Mouse (Mus musculus) stomach, postnatal 0 days (tissue): ENCODE data around the gene Slc9a9. TPM values are rescaled to one million over a fixed set of nuclear protein-coding genes. Genes with fewer than 3 reads are reported as not detected.
A peak's percentile ranks its signal among the peaks of the same experiment; 100 is the strongest.

Experiments
- ATAC-seq: fragments of 200-750 bp; cut with Nextera tagmentation; 2 replicates; pipeline ENCODE4 v1.8.0; 2017; ENCODE audit not compliant: low FRiP score, low TSS enrichment
- DNase-seq: peaks from one replicate; pipeline ENCODE4 v3.0.0-alpha.2; 2016; ENCODE audit warnings: low spot score
- H3K27ac ChIP-seq: fragments of 300-500 bp; sonication (generic); replicated peaks from 2 replicates; pipeline ENCODE4 v1.5.1; 2014; ENCODE audit warnings: mild to moderate bottlenecking, control low read depth
- H3K27me3 ChIP-seq: fragments of 300-500 bp; sonication (generic); 2 replicates; pipeline ENCODE4 v1.6.1; 2014; ENCODE audit warnings: low read length; ENCODE audit not compliant: control insufficient read depth, insufficient read depth
- H3K36me3 ChIP-seq: fragments of 300-500 bp; sonication (generic); 2 replicates; pipeline ENCODE4 v1.6.1; 2014; ENCODE audit warnings: low read length, mixed read lengths; ENCODE audit not compliant: control insufficient read depth, insufficient read depth
- H3K4me1 ChIP-seq: fragments of 300-500 bp; sonication (generic); replicated peaks from 2 replicates; pipeline ENCODE4 v1.6.1; 2014; ENCODE audit warnings: antibody characterized with exemption; ENCODE audit not compliant: control insufficient read depth, insufficient read depth
- H3K4me2 ChIP-seq: fragments of 300-500 bp; sonication (generic); replicated peaks from 2 replicates; pipeline ENCODE4 v1.6.1; 2014; ENCODE audit warnings: low read depth, mild to moderate bottlenecking, control low read depth, moderate library complexity
- H3K4me3 ChIP-seq: fragments of 300-500 bp; sonication (generic); 2 replicates; pipeline ENCODE4 v1.5.1; 2014; ENCODE audit warnings: low read depth, low read length, control low read depth
- H3K9ac ChIP-seq: fragments of 300-500 bp; sonication (generic); 2 replicates; pipeline ENCODE4 v1.6.1; 2014; ENCODE audit warnings: mild to moderate bottlenecking, low read length, control low read depth, mixed read lengths
- H3K9me3 ChIP-seq: fragments of 300-500 bp; sonication (generic); 2 replicates; pipeline ENCODE4 v1.6.1; 2016; ENCODE audit warnings: low read length; ENCODE audit not compliant: control insufficient read depth
- CTCF ChIP-seq: IDR thresholded peaks from 2 replicates; pipeline ENCODE4 v1.5.1; 2016; ENCODE audit warnings: antibody characterized with exemption, low read depth, mild to moderate bottlenecking, moderate library complexity
- EP300 ChIP-seq: optimal IDR thresholded peaks from 2 replicates; pipeline ENCODE3; 2016; ENCODE audit warnings: antibody characterized with exemption
- WGBS: fragments of 180-500 bp; shearing (Covaris S2); extraction: QIAGEN DNeasy Blood & Tissue Kit; methylation state at CpG from one replicate; pipeline ENCODE4 v1.1.7; 2014; 5-methylcytosine and 5-hydroxymethylcytosine counted together
- polyA plus RNA-seq: library from polyadenylated mRNA; unstranded; fragments of >200 nt; fragmentation: Nextera tagmentation; extraction: Ambion mirVana; gene quantifications from 2 replicates; pipeline ENCODE4 v1.2.1, GENCODE M21; 2015

Gene Slc9a9
- polyA plus RNA-seq, 1 experiment from 2014 or later = 3.4 TPM

DNA sequence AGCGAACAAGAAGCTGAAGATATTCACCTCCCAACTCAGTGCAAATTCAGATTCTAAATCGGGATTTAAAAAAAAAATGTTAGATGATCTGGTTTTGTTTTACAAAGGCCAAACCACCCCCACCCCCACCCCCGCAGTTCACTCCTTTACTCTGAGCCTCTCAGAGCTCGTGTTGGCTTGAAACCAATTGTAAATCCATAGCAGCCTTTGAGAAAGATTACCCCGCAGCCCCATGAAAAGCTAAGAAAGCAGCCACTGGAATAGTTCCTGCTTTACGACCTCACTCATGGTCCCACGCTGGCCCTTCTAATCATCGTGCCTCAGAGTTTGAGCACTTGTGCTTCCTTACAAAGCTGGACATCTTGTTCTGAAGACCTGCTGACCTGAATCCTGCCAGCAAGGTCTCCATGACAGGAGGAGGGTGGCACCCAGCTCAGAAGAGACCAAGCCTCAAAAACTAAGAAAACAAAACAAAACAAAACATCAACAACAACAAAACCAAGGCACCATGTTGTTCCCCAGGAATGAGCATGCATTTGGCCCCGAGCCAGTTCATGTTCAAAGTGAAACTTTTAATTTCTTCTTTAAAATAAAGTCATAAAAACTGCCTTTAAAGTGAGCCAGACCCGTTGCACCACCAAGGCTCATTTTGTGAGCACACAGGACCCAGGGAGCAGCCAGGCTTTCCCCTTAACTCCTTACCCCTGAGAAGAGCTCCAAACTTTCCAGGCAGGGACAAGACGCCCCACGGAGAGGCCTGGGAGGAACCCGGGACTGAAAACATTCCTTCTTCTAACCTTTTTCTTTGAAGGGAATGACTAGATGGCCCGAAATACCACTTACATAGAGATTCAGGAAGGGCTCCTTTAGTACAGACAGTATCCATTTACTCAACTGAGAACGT, 516.9 kb downstream of the Slc9a9 start:
- no peaks in the 10 kb centered on the region for H3K36me3 ChIP-seq
- H3K9me3 ChIP-seq = no peaks in the 10 kb centered on the region
- no peak overlapping the region for H3K4me3 ChIP-seq
- H3K4me2 ChIP-seq = no peak overlapping the region
- no peak overlapping the region for H3K27ac ChIP-seq
- DNase-seq (no peak), ATAC-seq (no peak)
- no peaks in the 10 kb centered on the region for H3K27me3 ChIP-seq
- 0 out of 2 replicates have a peak, but pooled peaks cover 4% of the 10 kb centered on the region for H3K4me1 ChIP-seq
- no peak for TF ChIP-seq EP300
- no peak for TF ChIP-seq CTCF
- no peak overlapping the region for H3K9ac ChIP-seq
- WGBS = 41% methylated on average over 15 of the region's 15 CpGs

DNA sequence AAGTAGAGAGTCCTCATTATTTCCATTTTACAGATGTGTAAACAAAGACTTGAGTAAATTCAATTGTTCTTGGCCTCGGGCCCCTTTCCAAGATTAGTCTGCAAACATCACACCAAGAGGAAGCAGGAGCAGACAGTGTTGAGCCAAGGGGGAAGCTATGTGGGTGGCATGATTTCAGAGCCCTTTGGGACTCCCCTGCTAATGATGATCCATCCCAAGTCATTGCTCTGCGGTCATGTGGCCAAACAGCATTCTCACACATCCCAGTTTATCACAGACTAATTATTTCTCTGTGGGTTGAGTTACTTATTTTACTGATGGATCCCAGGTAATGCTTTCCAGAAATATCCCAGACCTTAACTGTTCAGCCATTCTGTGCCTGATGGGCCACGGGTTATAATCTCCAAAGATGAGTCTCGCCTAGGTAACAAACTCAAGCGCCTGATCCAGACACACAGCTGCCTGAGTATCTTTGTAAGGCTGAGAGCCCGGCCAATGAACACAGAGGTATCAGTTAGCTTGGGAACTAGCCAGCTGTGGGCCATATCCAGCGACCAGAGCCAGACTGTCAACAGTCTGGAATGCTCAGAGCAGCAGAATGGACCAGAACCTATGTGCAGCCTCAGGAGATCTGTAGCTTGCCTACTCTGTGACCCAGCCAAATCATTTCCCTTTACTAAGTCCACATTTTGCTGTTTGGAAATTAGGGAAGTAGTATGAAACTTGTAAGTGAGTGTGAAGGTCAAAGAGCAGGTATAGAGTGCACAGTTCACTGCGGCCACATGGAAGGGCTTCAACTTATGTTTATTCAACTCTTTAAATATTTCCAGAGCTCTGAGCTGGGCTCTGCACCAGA, 518.9 kb downstream of the Slc9a9 start:
- H3K9ac ChIP-seq = no peak overlapping the region
- ATAC-seq = peak; percentile 67
- no peaks in the 10 kb centered on the region for H3K9me3 ChIP-seq
- no peak for TF ChIP-seq CTCF
- no peak for TF ChIP-seq EP300
- peak; percentile 23 for DNase-seq
- no peak overlapping the region for H3K4me3 ChIP-seq
- H3K4me1 ChIP-seq = 0 out of 2 replicates have a peak, but pooled peaks cover 4% of the 10 kb centered on the region
- H3K27ac ChIP-seq = no peak overlapping the region
- no peak overlapping the region for H3K4me2 ChIP-seq
- H3K27me3 ChIP-seq = no peaks in the 10 kb centered on the region
- H3K36me3 ChIP-seq = no peaks in the 10 kb centered on the region
- WGBS = 29% methylated on average over 8 of the region's 8 CpGs

DNA sequence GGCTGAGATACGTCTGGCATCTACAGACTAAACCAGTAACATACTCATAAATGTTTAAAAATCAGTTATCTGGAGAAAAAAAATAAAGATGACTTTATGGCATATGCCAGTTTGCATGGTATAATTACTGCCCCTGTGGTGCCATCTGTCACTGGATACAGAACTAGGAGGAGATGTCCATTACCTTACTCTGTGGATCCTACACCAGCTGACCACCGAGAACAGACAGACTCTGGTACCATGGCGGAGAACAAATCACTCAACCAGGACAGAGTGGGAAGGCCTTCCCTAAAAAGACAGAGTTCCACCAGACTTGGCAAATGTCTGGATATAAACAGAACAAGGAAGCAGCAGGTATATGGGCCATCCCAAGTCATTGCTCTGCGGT, 519.5 kb downstream of the Slc9a9 start:
- no peak overlapping the region for H3K4me3 ChIP-seq
- H3K27ac ChIP-seq = no peak overlapping the region
- ATAC-seq (no peak), DNase-seq (no peak)
- H3K9ac ChIP-seq = no peak overlapping the region
- TF ChIP-seq EP300 = no peak
- no peak for TF ChIP-seq CTCF
- no peaks in the 10 kb centered on the region for H3K36me3 ChIP-seq
- no peak overlapping the region for H3K4me2 ChIP-seq
- no peaks in the 10 kb centered on the region for H3K27me3 ChIP-seq
- WGBS = 78% methylated on average over 4 of the region's 4 CpGs
- H3K4me1 ChIP-seq = 0 out of 2 replicates have a peak, but pooled peaks cover 7% of the 10 kb centered on the region
- no peaks in the 10 kb centered on the region for H3K9me3 ChIP-seq

DNA sequence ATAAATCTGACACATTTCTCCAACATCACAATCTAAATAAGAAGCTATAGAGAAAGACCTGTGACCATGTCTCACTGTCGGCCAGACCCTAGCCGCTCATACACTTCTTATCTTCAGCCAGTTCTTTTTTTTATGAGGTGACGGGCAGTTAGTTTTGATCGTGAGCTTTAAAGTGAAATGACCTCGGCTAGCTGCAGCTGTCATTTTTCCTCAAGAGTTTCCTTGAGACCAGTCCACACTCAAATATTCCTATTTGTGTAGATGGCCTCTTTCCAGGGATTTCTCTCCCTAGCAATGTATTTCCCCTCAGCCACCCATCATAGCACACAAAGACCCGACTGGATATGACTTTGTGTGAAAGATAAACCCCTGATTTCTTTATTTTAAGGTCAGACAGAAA, 521.7 kb downstream of the Slc9a9 start:
- no peak overlapping the region for H3K4me2 ChIP-seq
- no peak overlapping the region for H3K9ac ChIP-seq
- no peaks in the 10 kb centered on the region for H3K9me3 ChIP-seq
- H3K27me3 ChIP-seq = no peaks in the 10 kb centered on the region
- no peak for ATAC-seq
- no peaks in the 10 kb centered on the region for H3K36me3 ChIP-seq
- DNase-seq = no peak
- H3K27ac ChIP-seq = no peak overlapping the region
- 0 out of 2 replicates have a peak, but pooled peaks cover 7% of the 10 kb centered on the region for H3K4me1 ChIP-seq
- no peak overlapping the region for H3K4me3 ChIP-seq
- TF ChIP-seq EP300 = no peak
- 59% methylated on average over 6 of the region's 6 CpGs for WGBS

DNA sequence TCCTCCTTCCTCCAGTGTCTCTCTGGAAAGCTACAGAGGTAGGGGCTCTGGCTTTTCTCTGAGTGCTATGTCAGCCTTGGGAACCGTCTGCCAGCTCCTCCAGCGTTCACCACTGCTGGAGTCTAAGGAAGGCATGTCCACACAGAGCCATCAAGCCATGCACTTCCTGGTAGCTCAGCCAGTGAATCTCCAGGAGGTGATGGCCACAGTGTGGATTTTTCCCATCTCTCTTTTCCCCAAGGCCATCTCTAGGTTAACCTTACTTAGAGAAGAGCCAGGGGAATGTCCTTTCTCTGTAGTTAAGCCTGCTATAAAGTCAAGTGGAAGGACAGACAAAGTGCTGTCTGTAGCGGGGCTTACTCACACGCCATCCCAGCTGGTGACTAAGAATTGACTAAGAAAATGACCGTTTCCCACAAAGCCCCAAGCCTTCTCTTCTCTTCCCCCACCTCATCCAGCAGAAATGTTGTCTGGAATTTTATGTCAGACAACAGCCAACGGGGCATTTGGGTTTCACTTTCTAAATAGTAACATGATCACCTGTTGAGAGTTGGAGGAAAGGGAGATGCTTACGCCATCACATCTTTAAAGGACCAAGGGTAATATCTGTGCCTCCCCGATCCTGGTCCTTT, 523.3 kb downstream of the Slc9a9 start:
- Histone ChIP-seq H3K4me3 (no peak overlapping the region), H3K9ac (no peak overlapping the region), H3K4me1 (0 out of 2 replicates have a peak, but pooled peaks cover 7% of the 10 kb centered on the region), H3K9me3 (no peaks in the 10 kb centered on the region), H3K36me3 (no peaks in the 10 kb centered on the region), H3K27me3 (no peaks in the 10 kb centered on the region), H3K4me2 (no peak overlapping the region), H3K27ac (no peak overlapping the region)
- ATAC-seq = no peak
- no peak for TF ChIP-seq EP300
- TF ChIP-seq CTCF = no peak
- WGBS = 67% methylated on average over 8 of the region's 8 CpGs
- no peak for DNase-seq
